Mouse (Mus musculus): Measurements from ENCODE around the gene A030003K21Rik.
A peak's percentile ranks its signal among the peaks of the same experiment; 100 is the strongest.

The A030003K21Rik gene

GRCm38 (mm10) chr1:82913025-82913424 is 30.2 kb downstream of the A030003K21Rik start, which contains the start of gene A030005L19Rik:
TSS of gene A030005L19Rik (plus strand) at chr1:82913325.
- peak; percentile 22 for DNase-seq (ENCODE audit: low read depth, low spot score)

- DNase-seq (ENCODE audit: low read depth, low spot score) = no peak
Measured at GRCm38 (mm10) chr1:82905886-82906285, 37.3 kb downstream of the A030003K21Rik start.

- no peak for DNase-seq (ENCODE audit: low read depth, low spot score)
Measured at GRCm38 (mm10) chr1:82901201-82901600, 42.0 kb downstream of the A030003K21Rik start.

GRCm38 (mm10) chr1:82900567-82900966 is 42.6 kb downstream of the A030003K21Rik start:
- DNase-seq (ENCODE audit: low read depth, low spot score) = peak; percentile 81

- no peak for DNase-seq (ENCODE audit: low read depth, low spot score)
Measured at GRCm38 (mm10) chr1:82893269-82893668, 49.9 kb downstream of the A030003K21Rik start.

All from CD4-positive helper T cell, adult 2 months (primary cell).